Mouse (Mus musculus): ENCODE results near the gene Itpk1.

Gene Itpk1

GRCm38 (mm10) chr12:102691180-102691579 lies 13.6 kb downstream of the Itpk1 start:
- DNase-seq (ENCODE audit: low spot score), result no peak

GRCm38 (mm10) chr12:102689773-102690563 lies 14.8 kb downstream of the Itpk1 start:
- no peak for DNase-seq (ENCODE audit: low spot score)

- DNase-seq (ENCODE audit: low spot score), result no peak
Observed at GRCm38 (mm10) chr12:102686321-102686720, 18.4 kb downstream of the Itpk1 start.

- no peak for DNase-seq (ENCODE audit: low spot score)
Observed at GRCm38 (mm10) chr12:102685523-102685931, 19.2 kb downstream of the Itpk1 start.

- DNase-seq (ENCODE audit: low spot score), result no peak
Observed at GRCm38 (mm10) chr12:102684720-102685386, 19.9 kb downstream of the Itpk1 start.

- DNase-seq (ENCODE audit: low spot score), result no peak
Observed at GRCm38 (mm10) chr12:102683979-102684378, 20.8 kb downstream of the Itpk1 start.

GRCm38 (mm10) chr12:102683438-102683837 lies 21.3 kb downstream of the Itpk1 start:
- DNase-seq (ENCODE audit: low spot score), result no peak

- DNase-seq (ENCODE audit: low spot score), result no peak
Observed at GRCm38 (mm10) chr12:102682722-102683299, 21.9 kb downstream of the Itpk1 start.

GRCm38 (mm10) chr12:102682085-102682484 lies 22.6 kb downstream of the Itpk1 start:
- no peak for DNase-seq (ENCODE audit: low spot score)

- no peak for DNase-seq (ENCODE audit: low spot score)
Observed at GRCm38 (mm10) chr12:102681590-102681989, 23.1 kb downstream of the Itpk1 start.

GRCm38 (mm10) chr12:102678820-102679219 lies 25.9 kb downstream of the Itpk1 start:
- DNase-seq (ENCODE audit: low spot score), result no peak

GRCm38 (mm10) chr12:102677089-102677488 lies 27.6 kb downstream of the Itpk1 start:
- DNase-seq (ENCODE audit: low spot score), result no peak

- DNase-seq (ENCODE audit: low spot score), result no peak
Observed at GRCm38 (mm10) chr12:102674556-102674955, 30.2 kb downstream of the Itpk1 start.

GRCm38 (mm10) chr12:102674123-102674522 lies 30.6 kb downstream of the Itpk1 start:
- DNase-seq (ENCODE audit: low spot score), result no peak

- no peak for DNase-seq (ENCODE audit: low spot score)
Observed at GRCm38 (mm10) chr12:102672857-102673839, 31.6 kb downstream of the Itpk1 start.

GRCm38 (mm10) chr12:102672176-102672575 lies 32.6 kb downstream of the Itpk1 start:
- DNase-seq (ENCODE audit: low spot score), result no peak

GRCm38 (mm10) chr12:102670848-102671247 lies 33.9 kb downstream of the Itpk1 start:
- DNase-seq (ENCODE audit: low spot score), result no peak

GRCm38 (mm10) chr12:102665465-102666202 lies 39.1 kb downstream of the Itpk1 start:
- no peak for DNase-seq (ENCODE audit: low spot score)

- DNase-seq (ENCODE audit: low spot score), result no peak
Observed at GRCm38 (mm10) chr12:102664052-102664448, 40.7 kb downstream of the Itpk1 start.

GRCm38 (mm10) chr12:102663349-102664051 lies 41.2 kb downstream of the Itpk1 start:
- DNase-seq (ENCODE audit: low spot score), result no peak
